Mouse (Mus musculus): Measurements from ENCODE around the gene Spata33. TPM values are rescaled to one million over a fixed set of nuclear protein-coding genes. Genes with fewer than 3 reads are reported as not detected.
"Not testable (repeated sequence)": the region's sequence is repeated elsewhere in the genome, so short reads cannot be mapped to it uniquely, and the experiment has no call there.

The Spata33 gene
- total and polyA plus RNA-seq, 2 experiments from 2014 or later = 4.9 to 9.3 TPM

DNA sequence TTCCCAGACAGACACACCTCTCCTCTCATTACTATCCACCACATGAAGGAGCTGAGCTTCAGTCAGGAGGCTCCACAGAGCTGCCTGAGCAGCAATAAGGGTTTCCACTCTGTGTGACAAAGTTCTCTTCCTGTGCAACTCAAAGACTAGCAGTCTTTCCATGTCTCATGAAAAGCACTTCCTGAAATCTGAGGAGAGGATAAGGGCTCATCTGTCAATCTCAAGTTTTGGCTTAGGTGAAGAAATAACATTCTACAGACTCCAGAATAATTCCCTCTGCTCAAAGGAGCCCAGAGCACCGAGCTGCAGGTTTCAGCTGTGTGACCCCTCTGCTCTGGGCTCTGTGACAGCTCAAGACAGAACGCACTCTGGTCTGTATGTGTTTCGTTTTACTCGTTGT is 40.3 kb downstream of the Spata33 start:
- no peak overlapping the region for H3K27ac ChIP-seq (ENCODE audit: low read depth, low read length)

DNA sequence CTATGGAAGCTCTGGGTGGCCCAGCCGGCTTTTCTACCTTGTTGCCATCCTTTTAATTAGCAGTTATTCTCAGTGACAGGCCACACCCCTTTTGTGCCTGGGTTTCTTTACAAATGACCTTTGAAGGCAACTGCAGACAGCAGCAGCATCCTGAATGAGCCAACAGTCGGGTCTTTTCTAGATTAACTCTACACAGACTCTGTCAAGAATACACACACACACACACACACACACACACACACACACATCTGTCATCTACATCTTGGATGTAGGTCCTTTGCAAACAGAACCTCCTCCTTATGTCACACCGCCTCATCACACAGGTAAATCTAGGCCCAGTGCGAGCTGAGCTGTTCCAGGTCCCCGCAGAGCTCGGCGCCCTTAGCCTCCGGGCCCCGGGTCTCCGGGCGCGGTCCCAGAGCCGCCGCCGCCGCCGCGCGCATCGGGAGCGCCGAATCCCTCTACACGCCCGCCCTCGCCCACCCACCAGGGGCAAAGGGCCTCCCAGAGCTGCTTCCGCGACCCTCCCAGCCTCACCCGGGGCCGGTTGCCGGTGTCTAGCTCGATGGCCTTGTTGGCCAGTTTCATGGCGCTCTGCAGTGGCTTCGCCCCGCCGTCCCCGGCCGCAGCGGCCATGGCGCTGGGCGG is 40.9 kb downstream of the Spata33 start:
- peak overlapping the region; percentile 97 for H3K4me3 ChIP-seq (ENCODE audit: low read depth, low read length)
- H3K27ac ChIP-seq (ENCODE audit: low read depth, low read length) = peak overlapping the region; percentile 90
- ATAC-seq (ENCODE audit: low FRiP score) (peak; percentile 10; the same call in 1 of the 2 replicates), DNase-seq (ENCODE audit: low spot score) (peak; percentile 32)
- peaks cover 45% of the 10 kb centered on the region for H3K36me3 ChIP-seq (ENCODE audit: insufficient read depth, low read length)
- H3K9ac ChIP-seq (replicated peaks; ENCODE audit: low read length, poor library complexity, severe bottlenecking) = peak overlapping the region; percentile 98
- peak overlapping the region; percentile 89 for H3K4me2 ChIP-seq (ENCODE audit: low read depth, low read length, poor library complexity, severe bottlenecking)
- H3K4me1 ChIP-seq (ENCODE audit: insufficient read depth, low read length) = peaks cover 11% of the 10 kb centered on the region; the same call in 1 of the 2 replicates
- H3K9me3 ChIP-seq (ENCODE audit: low read length) = no peaks in the 10 kb centered on the region
- no peaks in the 10 kb centered on the region for H3K27me3 ChIP-seq (ENCODE audit: insufficient read depth, low read length)
- under 1% methylated on average over 33 of the region's 40 CpGs for WGBS
- no peak for TF ChIP-seq CTCF (IDR thresholded peaks at IDR 0.05)

More for the DNA sequence above, 40.3 kb downstream of the Spata33 start:
- no peak for TF ChIP-seq CTCF (IDR thresholded peaks at IDR 0.05)
- Histone ChIP-seq H3K4me3 (ENCODE audit: low read depth, low read length) (peak overlapping the region; percentile 97), H3K27me3 (ENCODE audit: insufficient read depth, low read length) (no peaks in the 10 kb centered on the region), H3K4me1 (ENCODE audit: insufficient read depth, low read length) (peaks cover 11% of the 10 kb centered on the region; the same call in 1 of the 2 replicates), H3K9me3 (ENCODE audit: low read length) (no peaks in the 10 kb centered on the region), H3K4me2 (ENCODE audit: low read depth, low read length, poor library complexity, severe bottlenecking) (peak overlapping the region; percentile 89), H3K36me3 (ENCODE audit: insufficient read depth, low read length) (peaks cover 45% of the 10 kb centered on the region), H3K9ac (replicated peaks; ENCODE audit: low read length, poor library complexity, severe bottlenecking) (peak overlapping the region; percentile 98)
- DNase-seq (ENCODE audit: low spot score) (no peak), ATAC-seq (ENCODE audit: low FRiP score) (no peak)
- 63% methylated on average over 4 of the region's 4 CpGs for WGBS

DNA sequence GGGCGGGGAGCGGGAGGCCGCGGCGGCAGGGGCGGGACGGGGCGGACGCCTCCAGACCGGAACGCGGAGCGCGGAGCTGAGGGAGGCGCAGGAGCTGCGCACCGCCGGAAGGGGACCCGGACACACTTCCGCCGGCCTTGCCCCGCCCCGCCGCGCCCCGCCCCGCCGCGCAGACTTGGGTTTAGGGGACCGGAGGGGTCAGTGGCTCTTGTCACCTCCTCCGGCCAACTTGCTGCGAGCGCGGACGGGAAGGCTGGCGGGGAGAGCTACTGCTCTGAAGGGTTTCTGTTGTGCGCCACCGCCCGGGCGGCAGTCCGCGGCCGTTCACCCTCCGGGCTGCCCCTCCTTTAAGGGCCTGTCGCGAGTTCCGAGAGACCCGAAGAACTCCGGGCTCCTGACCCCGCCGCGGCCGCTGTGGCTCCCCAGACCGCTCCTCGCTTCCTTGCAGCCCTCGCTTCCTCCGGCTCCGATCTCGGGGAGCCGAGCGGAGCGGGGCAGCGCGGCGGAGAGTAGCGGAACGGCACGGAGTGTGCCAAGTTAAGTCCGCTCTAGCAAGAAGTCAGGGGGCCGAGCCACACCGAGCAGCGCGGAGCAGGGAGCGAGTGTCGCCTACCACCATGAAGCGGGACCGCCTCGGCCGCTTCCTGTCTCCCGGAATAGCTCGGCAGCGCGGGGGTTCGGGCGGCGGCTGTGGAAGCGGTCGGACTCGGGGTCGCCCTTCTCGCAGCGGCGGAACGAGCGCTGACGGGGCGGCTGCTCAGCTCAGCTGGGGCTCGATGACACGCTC is 41.7 kb downstream of the Spata33 start, which contains the start of the genes Zfp276 and Vps9d1:
Zfp276 (plus strand) TSS at position 97 of the 787 bp plus-strand sequence.
Vps9d1 (minus strand) TSS at position 250 of the 787 bp plus-strand sequence.
- no peaks in the 10 kb centered on the region for H3K27me3 ChIP-seq (ENCODE audit: insufficient read depth, low read length)
- H3K4me1 ChIP-seq (ENCODE audit: insufficient read depth, low read length) = peaks cover 11% of the 10 kb centered on the region; the same call in 1 of the 2 replicates
- peak; percentile 88 for DNase-seq (ENCODE audit: low spot score)
- peak within 1 kb of the TSS; percentile 89 for H3K4me2 ChIP-seq (ENCODE audit: low read depth, low read length, poor library complexity, severe bottlenecking)
- WGBS = under 1% methylated on average over 85 of the region's 99 CpGs
- peak within 1 kb of the TSS; percentile 97 for H3K4me3 ChIP-seq (ENCODE audit: low read depth, low read length)
- H3K9ac ChIP-seq (replicated peaks; ENCODE audit: low read length, poor library complexity, severe bottlenecking) = peak within 1 kb of the TSS; percentile 98
- peak within 1 kb of the TSS; percentile 90 for H3K27ac ChIP-seq (ENCODE audit: low read depth, low read length)
- no peaks in the 10 kb centered on the region for H3K9me3 ChIP-seq (ENCODE audit: low read length)
- peak; percentile 94 for ATAC-seq (ENCODE audit: low FRiP score)
- no peak for TF ChIP-seq CTCF (IDR thresholded peaks at IDR 0.05)
- peaks cover 45% of the 10 kb centered on the region for H3K36me3 ChIP-seq (ENCODE audit: insufficient read depth, low read length)

DNA sequence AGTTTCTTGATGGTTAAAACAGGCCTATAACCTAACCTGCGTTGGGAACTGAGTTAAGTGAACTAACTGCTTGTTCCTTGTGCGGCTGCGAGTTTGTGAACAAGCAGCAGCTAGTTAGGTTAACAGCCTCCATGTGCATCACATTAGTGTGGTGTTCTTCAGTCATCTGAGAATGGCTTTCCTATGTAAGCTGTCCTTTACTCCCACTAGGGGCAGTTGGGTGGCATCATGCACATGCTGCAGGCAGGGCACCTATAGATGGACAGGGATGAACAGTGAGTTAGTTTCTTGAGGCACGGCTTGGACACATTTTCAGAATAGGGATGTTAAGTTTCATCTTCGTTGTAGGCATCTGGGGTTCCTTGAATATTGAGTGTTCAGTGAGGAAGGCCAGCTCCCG is 42.5 kb downstream of the Spata33 start:
- H3K4me3 ChIP-seq (ENCODE audit: low read depth, low read length) = peak overlapping the region; percentile 97
- 71% methylated on average over 6 of the region's 6 CpGs for WGBS
- TF ChIP-seq CTCF (IDR thresholded peaks at IDR 0.05) = peak; percentile 43
- peak overlapping the region; percentile 89 for H3K4me2 ChIP-seq (ENCODE audit: low read depth, low read length, poor library complexity, severe bottlenecking)
- DNase-seq (ENCODE audit: low spot score) = no peak
- no peaks in the 10 kb centered on the region for H3K9me3 ChIP-seq (ENCODE audit: low read length)
- peak overlapping the region; percentile 98 for H3K9ac ChIP-seq (replicated peaks; ENCODE audit: low read length, poor library complexity, severe bottlenecking)
- H3K36me3 ChIP-seq (ENCODE audit: insufficient read depth, low read length) = peaks cover 52% of the 10 kb centered on the region
- no peak for ATAC-seq (ENCODE audit: low FRiP score)
- H3K4me1 ChIP-seq (ENCODE audit: insufficient read depth, low read length) = peaks cover 11% of the 10 kb centered on the region; the same call in 1 of the 2 replicates
- no peak overlapping the region for H3K27ac ChIP-seq (ENCODE audit: low read depth, low read length)
- no peaks in the 10 kb centered on the region for H3K27me3 ChIP-seq (ENCODE audit: insufficient read depth, low read length)

DNA sequence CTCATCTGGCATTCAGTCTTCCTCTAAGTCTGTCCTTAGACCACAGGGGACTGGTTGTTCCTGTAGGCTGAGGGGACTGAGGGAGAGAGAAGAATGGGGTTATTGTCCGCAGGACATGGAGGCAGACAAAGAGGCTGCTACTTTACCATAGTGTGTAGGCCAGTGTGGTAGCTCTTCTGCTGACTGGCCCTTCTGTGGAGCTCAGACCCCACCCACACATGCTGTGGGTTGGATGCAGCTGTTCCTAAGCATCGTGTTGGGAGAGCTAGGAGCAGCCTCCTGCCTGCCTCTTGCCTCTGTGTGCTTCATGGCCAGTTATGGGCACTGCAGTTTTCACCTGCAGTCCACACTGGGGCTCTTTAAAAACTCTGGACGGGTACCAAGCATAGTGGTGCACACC is 44.5 kb downstream of the Spata33 start:
- no peak overlapping the region for H3K27ac ChIP-seq (ENCODE audit: low read depth, low read length)
- no peak overlapping the region for H3K4me2 ChIP-seq (ENCODE audit: low read depth, low read length, poor library complexity, severe bottlenecking)
- DNase-seq (ENCODE audit: low spot score) (peak; percentile 30), ATAC-seq (ENCODE audit: low FRiP score) (no peak)
- no peak for TF ChIP-seq CTCF (IDR thresholded peaks at IDR 0.05)
- H3K4me1 ChIP-seq (ENCODE audit: insufficient read depth, low read length) = peaks cover 11% of the 10 kb centered on the region; the same call in 1 of the 2 replicates
- 76% methylated on average over 3 of the region's 3 CpGs for WGBS
- H3K9ac ChIP-seq (replicated peaks; ENCODE audit: low read length, poor library complexity, severe bottlenecking) = no peak overlapping the region
- no peaks in the 10 kb centered on the region for H3K9me3 ChIP-seq (ENCODE audit: low read length)
- H3K36me3 ChIP-seq (ENCODE audit: insufficient read depth, low read length) = peaks cover 51% of the 10 kb centered on the region
- H3K27me3 ChIP-seq (ENCODE audit: insufficient read depth, low read length) = no peaks in the 10 kb centered on the region
- H3K4me3 ChIP-seq (ENCODE audit: low read depth, low read length) = no peak overlapping the region

DNA sequence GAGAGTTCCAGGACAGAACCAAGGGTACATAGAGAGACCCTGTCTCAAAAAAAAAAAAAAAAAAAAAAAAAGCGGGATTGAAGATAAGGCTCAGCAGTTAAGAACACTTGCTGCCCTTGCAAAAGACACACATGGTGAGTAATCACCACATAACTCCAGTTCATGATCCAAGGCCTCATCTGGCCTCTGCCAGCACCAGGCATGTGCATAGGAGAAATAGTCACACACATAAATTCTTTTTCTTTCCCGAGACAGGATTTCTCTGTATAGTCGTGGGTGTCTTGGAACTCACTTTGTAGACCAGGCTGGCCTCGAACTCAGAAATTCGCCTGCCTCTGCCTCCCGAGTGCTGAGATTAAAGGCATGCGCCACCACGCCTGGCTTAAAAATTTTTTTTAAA is 45.0 kb downstream of the Spata33 start:
- H3K4me1 ChIP-seq (ENCODE audit: insufficient read depth, low read length) = peaks cover 10% of the 10 kb centered on the region; the same call in 1 of the 2 replicates
- H3K27me3 ChIP-seq (ENCODE audit: insufficient read depth, low read length); H3K9ac ChIP-seq (replicated peaks; ENCODE audit: low read length, poor library complexity, severe bottlenecking); DNase-seq (ENCODE audit: low spot score); ATAC-seq (ENCODE audit: low FRiP score); H3K4me2 ChIP-seq (ENCODE audit: low read depth, low read length, poor library complexity, severe bottlenecking); H3K27ac ChIP-seq (ENCODE audit: low read depth, low read length); H3K9me3 ChIP-seq (ENCODE audit: low read length); H3K4me3 ChIP-seq (ENCODE audit: low read depth, low read length): not testable (repeated sequence)
- H3K36me3 ChIP-seq (ENCODE audit: insufficient read depth, low read length) = peaks cover 51% of the 10 kb centered on the region
- whole genome bisulfite sequencing = 90% methylated on average over 8 of the region's 8 CpGs
